ENCODE assay signal across 10 mouse cellular contexts in genomic region chr11:68957308-68957707, GRCm38 (mm10). TPM values are rescaled to one million over a fixed set of nuclear protein-coding genes. Genes with fewer than 3 reads are reported as not detected.
DNase-seq lines count a peak whose midpoint lies in the region; ATAC-seq and TF ChIP-seq lines count a peak whose summit lies in the region.
"Had no signal": no experiment of that assay in that cellular context is flagged by ENCODE, and none has a peak within 500 bp of the region (broad histone marks: within the 10 kb centered on the region; RNA-seq: fewer than 3 reads in every experiment).

Arhgef15 (minus strand) TSS chr11:68957480.

- no peaks in the 10 kb centered on the region for H3K36me3 ChIP-seq in intestine, postnatal 0 days (ENCODE audit: control insufficient read depth, insufficient read depth)

- 0 out of 2 replicates have a peak within 1 kb of the TSS, but pooled peaks have one; percentile 11 for H3K4me3 ChIP-seq in intestine, postnatal 0 days (ENCODE audit: low read depth, low read length)

- TF ChIP-seq CTCF in intestine, postnatal 0 days (IDR thresholded peaks at IDR 0.05; ENCODE audit: low read depth): no peak

- H3K4me1 ChIP-seq in intestine, postnatal 0 days (replicated peaks; ENCODE audit: control insufficient read depth, insufficient read depth, low read length): 0 out of 2 replicates have a peak, but pooled peaks cover 2% of the 10 kb centered on the region

- H3K27ac ChIP-seq in intestine, postnatal 0 days (ENCODE audit: low read depth, low read length): no peak within 1 kb of the TSS
- H3K27ac ChIP-seq: liver, embryonic 14.5 days had no signal

- peak within 1 kb of the TSS; percentile 21 for H3K4me2 ChIP-seq in intestine, postnatal 0 days (replicated peaks; ENCODE audit: low read depth)

- no peak for DNase-seq in layer of hippocampus, adult 8-10 months (ENCODE audit: low spot score in 2 of 2)
- DNase-seq in layer of hippocampus, postnatal 36 days: no peak
- DNase-seq in heart, adult 11 months: peak; percentile 96
- DNase-seq in lung, postnatal 14 days: peak; percentile 53
- DNase-seq in ovary, postnatal 10 days (ENCODE audit: low spot score): no peak
- no peak for DNase-seq in frontal cortex, postnatal 10 days (ENCODE audit: low spot score in 2 of 2)
- DNase-seq in natural killer cell, adult 2 months (ENCODE audit: low spot score in 2 of 2): no peak

- ATAC-seq in intestine, postnatal 0 days: no peak
- ATAC-seq: Patski had no signal

- no peaks in the 10 kb centered on the region for H3K9me3 ChIP-seq in intestine, postnatal 0 days (ENCODE audit: control insufficient read depth)

- 43% methylated on average over 8 of the region's 8 CpGs for WGBS in intestine, postnatal 0 days

- peaks cover 20% of the 10 kb centered on the region for H3K27me3 ChIP-seq in intestine, postnatal 0 days (replicated peaks; ENCODE audit: control insufficient read depth, insufficient read depth, low read length)

- H3K9ac ChIP-seq in intestine, postnatal 0 days (ENCODE audit: low read depth, low read length): no peak within 1 kb of the TSS
- H3K9ac ChIP-seq: liver, embryonic 14.5 days had no signal

RNA-seq across cellular contexts. Expression of gene Arhgef15, which starts in this region (rescaled TPM):
- total RNA-seq in layer of hippocampus, adult 8-10 months (2022): 10 to 100 TPM in 3 of 4 experiments, 1 to 10 TPM in 1; 9.1 to 16.5 (median 12.0) TPM
- 10 to 100 TPM in 1 of 2 experiments, 1 to 10 TPM in 1; 7.4 to 10.5 TPM for total RNA-seq in layer of hippocampus, postnatal 36 days (2021)
- 2.6 and 3.4 TPM in 2 replicates for polyA plus RNA-seq in intestine, postnatal 0 days (2015; fragmentation: Nextera tagmentation; extraction: Ambion mirVana)

Comparison
In these comparisons a context has a peak if more than half of its experiments do, and no peak if none do; other contexts are left out.
1. DNase-seq: peak in heart, adult 11 months (single experiment) and lung, postnatal 14 days (single experiment); none in layer of hippocampus, adult 8-10 months (0 of 2), layer of hippocampus, postnatal 36 days (0 of 2), ovary, postnatal 10 days (single experiment), frontal cortex, postnatal 10 days (0 of 2) and natural killer cell, adult 2 months (0 of 2).